Mouse (Mus musculus) layer of hippocampus, adult 11-12 months (tissue): ENCODE data around the gene Lce1c.
"Not testable (repeated sequence)": the region's sequence is repeated elsewhere in the genome, so short reads cannot be mapped to it uniquely, and the experiment has no call there.

Experiments used
- DNase-seq: peaks from one replicate; pipeline ENCODE4 v3.0.0; 2022; ENCODE audit warnings: low spot score

The Lce1c gene

DNA sequence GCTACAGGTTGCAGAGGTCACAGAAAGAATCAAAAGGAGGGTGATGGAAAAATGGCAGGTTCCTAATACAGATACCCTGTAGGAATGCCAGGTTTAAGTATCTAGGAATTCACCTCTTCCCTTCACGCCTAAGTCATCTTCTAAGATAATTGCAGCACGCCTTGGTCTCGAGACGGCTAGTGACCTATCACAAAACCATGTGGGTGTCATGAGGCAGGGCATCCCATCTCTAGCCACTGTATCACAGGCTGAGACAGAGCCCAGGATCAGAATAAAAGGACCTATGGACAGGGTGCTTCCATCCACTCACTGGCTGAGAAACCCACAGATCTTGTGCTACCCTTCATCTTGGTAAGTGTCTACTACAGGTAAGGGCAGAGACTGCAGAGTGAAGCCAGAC is at the start of gene Lce1c:
TSS of gene Lce1c (plus strand) at position 301 of the 400 bp plus-strand sequence.
- DNase-seq: no peak

- no peak for DNase-seq
These were observed 41.0 kb upstream of the Lce1c start for GRCm38 (mm10) chr3:92637745-92638652.

GRCm38 (mm10) chr3:92638653-92638991 is 40.4 kb upstream of the Lce1c start:
- no peak for DNase-seq

- no peak for DNase-seq
These were observed 39.2 kb upstream of the Lce1c start for GRCm38 (mm10) chr3:92639854-92640253.

GRCm38 (mm10) chr3:92648207-92648606 is 30.8 kb upstream of the Lce1c start, which contains the start of gene Lce1a1:
Gene Lce1a1 (minus strand): TSS chr3:92648307.
- no peak for DNase-seq

- DNase-seq: no peak
These were observed 22.2 kb upstream of the Lce1c start, which contains the start of gene Lce1b for GRCm38 (mm10) chr3:92656826-92657225. Gene Lce1b (minus strand): TSS chr3:92656926.

- no peak for DNase-seq
These were observed 8.8 kb upstream of the Lce1c start, which contains the start of gene Lce1a2 for GRCm38 (mm10) chr3:92670215-92670614. Gene Lce1a2 (minus strand): TSS chr3:92670315.

DNA sequence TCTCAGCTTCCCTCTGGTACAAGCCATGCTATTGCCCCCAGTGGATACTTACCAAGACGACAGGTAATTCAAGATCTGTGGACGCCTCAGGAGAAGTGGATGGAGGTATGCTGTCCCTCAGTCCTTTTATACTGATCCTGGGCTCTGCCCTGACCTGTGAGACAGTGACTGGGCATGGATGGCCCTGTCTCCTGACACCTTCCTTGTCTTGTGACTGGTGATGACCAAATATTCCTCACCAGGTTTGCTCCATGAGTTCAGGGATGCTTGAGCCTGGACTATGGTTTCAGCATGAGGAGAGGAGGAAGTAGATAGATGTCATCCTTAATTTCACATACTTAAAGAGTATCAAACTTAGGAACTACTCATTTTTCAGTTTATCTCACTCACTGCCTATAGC is 8.1 kb downstream of the Lce1c start, which contains the start of gene Lce1d:
TSS of gene Lce1d (minus strand) at position 101 of the 400 bp plus-strand sequence.
- DNase-seq: no peak

DNA sequence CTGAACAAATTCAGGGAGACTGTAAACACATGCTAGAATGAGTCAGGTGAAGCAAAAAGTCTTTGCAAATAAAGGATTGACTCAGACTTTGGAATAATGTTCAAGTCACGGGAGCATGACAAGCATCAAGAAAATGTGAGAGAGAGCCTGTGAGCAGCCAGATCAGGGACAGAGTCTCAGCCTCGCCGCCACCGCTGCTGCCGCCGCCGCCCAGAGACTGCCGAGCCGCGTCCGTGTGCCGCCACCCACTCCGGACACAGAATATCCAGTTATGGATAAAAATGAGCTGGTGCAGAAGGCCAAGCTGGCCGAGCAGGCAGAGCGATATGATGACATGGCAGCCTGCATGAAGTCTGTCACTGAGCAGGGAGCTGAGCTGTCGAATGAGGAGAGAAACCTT is 10.1 kb downstream of the Lce1c start:
- DNase-seq: not testable (repeated sequence)

DNA sequence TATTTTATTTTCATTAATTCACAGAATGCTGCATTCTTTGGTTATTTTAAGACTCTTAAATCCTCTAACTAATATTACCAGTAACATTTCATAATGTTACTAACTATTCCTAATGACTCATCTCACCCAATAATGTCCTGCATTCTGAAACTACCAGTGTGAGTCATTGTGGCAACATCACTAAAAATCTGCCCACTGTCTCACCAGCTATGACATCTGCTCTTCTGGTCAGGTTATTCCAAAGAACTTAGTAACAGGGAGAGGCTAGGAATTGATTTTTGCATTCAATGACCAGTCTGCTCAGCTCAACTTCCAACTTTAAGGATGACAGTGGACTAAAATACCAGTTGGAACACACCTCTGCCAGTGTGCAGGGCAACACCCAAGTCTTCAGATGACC is 12.6 kb downstream of the Lce1c start:
- no peak for DNase-seq

DNA sequence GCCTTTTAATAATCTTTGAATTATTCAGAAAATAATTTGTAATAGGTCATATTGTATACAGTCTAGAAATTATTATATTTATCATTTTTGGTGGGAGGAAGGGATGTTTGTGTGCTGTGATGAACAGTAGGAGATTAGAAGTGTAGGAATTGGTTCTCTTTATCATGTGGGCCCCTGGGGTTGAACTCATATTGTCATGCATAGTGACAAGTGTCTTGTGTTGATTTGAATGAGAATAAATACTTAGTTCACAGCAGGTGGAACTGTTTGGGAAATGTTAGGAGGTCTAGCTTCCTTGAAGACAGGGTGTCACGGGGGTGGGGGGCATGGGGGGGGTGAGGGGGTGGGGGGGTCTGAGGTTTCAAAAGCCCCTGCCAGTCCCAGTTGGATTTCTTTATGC is 15.6 kb downstream of the Lce1c start:
- DNase-seq: no peak

DNA sequence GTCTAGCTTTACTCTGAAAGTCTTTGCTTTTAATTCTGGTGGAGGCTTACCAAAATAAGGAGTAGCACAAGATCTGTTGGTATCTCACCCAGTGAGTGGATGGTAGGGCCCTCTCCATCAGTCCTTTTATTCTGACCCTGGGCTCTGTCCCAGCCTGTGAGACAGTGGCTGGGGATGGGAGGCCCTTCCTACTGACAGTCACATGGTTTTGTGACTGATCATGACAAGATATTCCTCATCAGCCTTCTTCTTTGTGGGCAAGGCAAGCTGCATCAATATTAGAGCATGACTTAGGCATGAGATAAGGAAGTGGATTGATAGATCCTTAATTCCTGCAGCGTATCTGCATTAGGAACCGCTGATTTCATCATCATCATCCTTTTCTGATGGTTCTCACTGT is 29.9 kb downstream of the Lce1c start, which contains the start of gene Lce1e:
TSS of gene Lce1e (minus strand) at position 101 of the 400 bp plus-strand sequence.
- no peak for DNase-seq

GRCm38 (mm10) chr3:92715122-92715521 is 36.1 kb downstream of the Lce1c start:
- DNase-seq: no peak

DNA sequence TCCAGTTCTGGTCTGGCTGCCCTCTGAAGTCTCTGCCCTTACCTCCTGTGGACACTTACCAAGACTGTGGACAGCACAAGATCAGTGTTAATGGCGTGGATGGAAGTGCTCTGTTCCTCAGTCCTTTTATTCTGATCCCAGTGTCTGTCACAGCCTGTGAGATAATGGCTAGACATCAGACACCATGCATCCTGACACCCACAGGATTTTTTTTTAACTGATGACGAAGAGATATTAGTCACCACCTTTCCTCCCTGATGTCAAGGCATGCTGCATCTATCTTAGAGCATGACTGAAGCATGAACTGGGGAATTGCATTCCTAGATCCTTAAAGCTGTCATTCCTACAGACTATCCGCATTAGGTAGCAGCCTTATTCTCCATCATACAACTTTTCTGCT is 41.2 kb downstream of the Lce1c start, which contains the start of gene Lce1f:
TSS of gene Lce1f (minus strand) at position 101 of the 400 bp plus-strand sequence.
- no peak for DNase-seq

DNA sequence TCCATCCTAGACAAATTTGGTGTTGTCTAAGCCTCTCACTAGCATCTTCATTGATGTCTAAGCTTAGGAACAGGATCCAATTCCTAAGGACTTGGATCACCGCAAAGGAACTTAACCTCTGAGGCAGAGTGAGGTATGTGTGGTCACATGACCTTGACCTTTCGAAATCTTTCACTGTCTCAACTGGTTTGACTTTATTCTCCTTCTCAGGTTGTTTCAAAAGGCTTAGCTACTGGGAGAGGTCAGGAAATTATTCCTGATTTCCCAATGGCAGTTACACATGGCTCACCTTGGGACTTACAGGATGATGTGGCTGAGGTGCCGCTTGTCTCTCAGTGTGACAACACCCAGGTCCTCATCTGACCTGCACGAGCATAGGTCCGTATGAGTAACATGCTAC is 43.6 kb downstream of the Lce1c start:
- no peak for DNase-seq
